Mouse (Mus musculus) splenic B cell, adult 2 months (primary cell): ENCODE data around the gene Pgp.
"Not testable (repeated sequence)": the region's sequence is repeated elsewhere in the genome, so short reads cannot be mapped to it uniquely, and the experiment has no call there.

Experiments used
- DNase-seq: peaks from one replicate; pipeline ENCODE4 v3.0.0-alpha.2; 2011; ENCODE audit warnings: low read depth, low spot score
- H3K27me3 ChIP-seq: 2 replicates; pipeline ENCODE4 v1.6.1; 2012; ENCODE audit warnings: mild to moderate bottlenecking, low read length, moderate library complexity, mixed read lengths; ENCODE audit not compliant: control insufficient read depth, poor library complexity, insufficient read depth, severe bottlenecking
- H3K36me3 ChIP-seq: 2 replicates; pipeline ENCODE4 v1.6.1; 2012; ENCODE audit warnings: mild to moderate bottlenecking, low read length, moderate library complexity, mixed read lengths; ENCODE audit not compliant: control insufficient read depth, poor library complexity, insufficient read depth, severe bottlenecking

The Pgp gene

DNA sequence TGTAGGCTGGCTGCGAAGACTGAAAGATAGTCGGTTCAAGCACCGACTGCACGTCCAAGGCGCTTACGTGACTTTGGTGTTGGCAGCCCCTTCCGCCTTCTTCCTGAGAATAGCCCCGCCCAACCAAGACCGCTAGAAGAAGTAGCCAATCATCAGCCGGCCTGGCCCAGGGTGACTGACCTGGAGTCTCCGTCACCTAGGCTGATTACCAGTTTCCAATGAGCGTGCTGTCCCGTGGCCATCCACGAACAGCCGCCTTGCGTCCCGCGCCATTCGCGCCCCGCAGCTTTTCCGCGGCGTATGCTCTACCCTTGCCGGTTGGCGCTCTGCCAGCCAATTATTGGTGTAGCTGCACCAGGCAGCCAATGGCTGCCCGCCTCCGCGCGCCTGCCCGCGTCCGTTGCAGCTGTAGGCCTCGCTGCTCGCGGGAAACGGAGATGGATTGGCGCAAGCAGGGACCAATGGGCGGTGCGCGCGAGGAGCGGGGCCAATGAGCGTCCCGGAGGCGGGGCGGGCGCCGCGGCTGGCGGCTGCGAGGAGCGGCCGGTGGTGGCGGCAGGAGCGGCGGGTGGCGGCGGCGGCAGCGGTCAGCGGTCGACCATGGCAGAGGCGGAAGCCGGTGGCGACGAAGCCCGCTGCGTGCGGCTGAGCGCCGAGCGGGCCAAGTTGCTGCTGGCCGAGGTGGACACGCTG, at the start of gene Pgp, which contains the start of gene E4f1:
Gene Pgp, plus strand, starts transcription at position 483 of the 693 bp plus-strand sequence.
Gene E4f1, minus strand, starts transcription at position 404 of the 693 bp plus-strand sequence.
- peak; percentile 98 for DNase-seq
- Histone ChIP-seq H3K27me3 (no peaks in the 10 kb centered on the region), H3K36me3 (no peaks in the 10 kb centered on the region)

DNA sequence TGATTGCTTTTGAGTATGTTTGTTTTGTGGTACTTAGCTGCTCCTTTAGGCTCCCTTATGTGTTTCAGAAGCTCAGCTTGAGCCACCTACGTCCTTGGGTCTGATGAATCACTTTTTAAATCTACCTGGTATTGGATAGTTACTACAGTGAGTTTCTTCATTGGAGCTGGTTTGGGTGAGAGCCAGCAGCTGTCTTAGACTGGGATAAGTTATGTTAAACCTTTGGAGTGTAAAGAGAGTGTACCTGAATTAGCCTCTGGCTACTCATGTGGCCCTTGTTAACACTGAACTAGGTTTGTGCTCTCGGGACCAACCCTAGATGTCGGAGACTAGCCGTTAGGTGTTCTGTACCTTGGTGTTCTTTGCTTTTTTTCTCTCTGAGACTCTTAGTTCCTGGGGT, 47.1 kb upstream of the Pgp start:
- H3K36me3 ChIP-seq = peaks cover 29% of the 10 kb centered on the region
- no peak for DNase-seq
- no peaks in the 10 kb centered on the region for H3K27me3 ChIP-seq

DNA sequence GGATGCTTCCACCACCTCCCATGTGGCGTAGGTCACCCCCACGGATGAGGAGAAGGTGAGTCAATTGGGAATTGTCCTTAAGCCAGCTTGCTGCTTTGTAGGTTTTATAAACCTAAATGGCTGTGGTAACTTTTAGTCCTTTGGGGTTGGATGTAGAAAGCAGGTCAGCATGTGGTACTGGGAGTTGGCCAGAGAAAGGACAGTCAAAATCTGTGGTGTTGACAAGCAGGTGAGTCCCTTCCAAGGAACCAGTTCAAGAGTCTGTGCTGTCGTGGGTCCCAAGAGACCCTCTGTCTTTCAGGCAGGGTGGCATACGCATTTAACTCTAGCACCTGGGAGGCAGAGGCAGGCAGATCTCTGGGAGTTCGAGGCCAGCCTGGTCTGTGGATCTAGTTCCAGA, 45.7 kb upstream of the Pgp start:
- no peak for DNase-seq
- H3K27me3 ChIP-seq = no peaks in the 10 kb centered on the region
- peaks cover 26% of the 10 kb centered on the region; the same call in 1 of the 2 replicates for H3K36me3 ChIP-seq

DNA sequence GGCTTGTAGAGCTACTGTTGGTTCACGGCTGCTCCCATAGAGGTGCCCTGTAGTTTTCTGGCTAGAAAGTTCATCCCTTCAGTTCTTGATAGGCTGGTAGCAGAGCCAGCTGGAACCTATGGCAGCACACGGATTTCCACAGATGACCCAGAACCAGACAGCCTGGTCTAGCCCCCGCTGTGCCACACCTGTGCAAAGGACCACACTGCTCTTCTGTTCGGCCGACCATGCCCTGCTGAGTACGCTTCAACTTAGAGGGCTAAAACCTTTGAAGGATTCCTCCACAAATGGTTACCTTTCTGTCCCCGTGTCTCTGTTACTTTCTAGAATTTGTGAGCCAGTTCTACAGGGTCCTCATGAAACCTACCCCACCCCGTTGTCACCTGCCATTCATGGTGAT, 44.9 kb upstream of the Pgp start:
- not testable (repeated sequence) for H3K27me3 ChIP-seq, DNase-seq
- H3K36me3 ChIP-seq = peaks cover 20% of the 10 kb centered on the region; the same call in 1 of the 2 replicates

DNA sequence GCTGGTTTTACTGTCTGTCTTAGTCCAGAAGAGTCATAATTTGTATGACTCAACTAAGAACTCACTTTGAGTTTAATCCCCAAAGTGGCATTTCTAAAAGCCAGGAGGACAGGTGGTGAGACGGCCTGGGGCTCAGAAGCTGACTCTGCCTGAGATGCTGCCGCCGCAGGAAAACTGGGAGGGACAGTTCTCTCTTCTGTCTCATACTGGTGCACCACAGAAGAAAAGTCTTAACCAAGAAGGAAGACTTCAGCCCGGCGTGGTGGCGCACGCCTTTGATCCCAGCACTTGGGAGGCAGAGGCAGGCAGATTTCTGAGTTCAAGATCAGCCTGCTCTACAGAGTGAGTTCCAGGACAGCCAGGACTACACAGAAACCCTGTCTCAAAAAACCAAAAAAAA, 44.3 kb upstream of the Pgp start:
- H3K27me3 ChIP-seq = no peaks in the 10 kb centered on the region
- peaks cover 19% of the 10 kb centered on the region; the same call in 1 of the 2 replicates for H3K36me3 ChIP-seq
- no peak for DNase-seq

DNA sequence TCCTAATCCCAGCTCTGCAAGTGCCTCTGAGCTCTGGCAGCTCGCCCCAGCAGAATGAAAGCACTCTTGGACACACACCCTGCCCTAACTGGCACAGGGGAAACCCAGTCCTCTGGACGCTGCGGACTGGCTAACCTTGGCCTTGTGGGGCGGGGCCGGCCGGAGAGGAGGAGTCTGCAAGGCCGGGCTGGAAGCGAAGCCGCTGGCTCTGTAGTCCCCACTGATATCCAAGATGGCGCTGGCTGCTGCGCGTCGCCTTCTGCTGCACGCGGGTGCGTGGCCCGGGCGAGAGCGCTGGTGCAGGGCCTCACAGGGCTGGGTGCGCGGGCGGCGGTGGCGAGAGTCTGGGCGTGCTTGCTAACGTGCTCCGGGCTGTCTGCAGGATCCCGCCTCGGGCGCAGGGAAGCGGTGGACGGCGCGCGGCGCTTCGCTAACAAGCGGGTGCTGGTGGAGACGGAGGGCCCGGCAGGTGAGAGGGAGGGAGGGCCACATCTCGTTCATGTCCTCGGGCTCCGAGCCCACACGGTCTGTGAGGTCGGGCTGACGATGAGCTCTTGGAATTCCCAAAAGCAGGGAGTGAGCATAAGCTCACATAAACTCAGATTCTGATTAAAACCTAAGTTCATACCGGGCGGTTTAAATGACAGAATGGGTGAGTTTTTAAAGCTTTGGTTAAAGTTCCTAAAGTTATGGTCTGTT, 43.6 kb upstream of the Pgp start, which contains the start of gene Eci1:
Gene Eci1, plus strand, starts transcription at position 171 of the 699 bp plus-strand sequence.
- peaks cover 15% of the 10 kb centered on the region; the same call in 1 of the 2 replicates for H3K36me3 ChIP-seq
- H3K27me3 ChIP-seq = no peaks in the 10 kb centered on the region
- peak; percentile 88 for DNase-seq

DNA sequence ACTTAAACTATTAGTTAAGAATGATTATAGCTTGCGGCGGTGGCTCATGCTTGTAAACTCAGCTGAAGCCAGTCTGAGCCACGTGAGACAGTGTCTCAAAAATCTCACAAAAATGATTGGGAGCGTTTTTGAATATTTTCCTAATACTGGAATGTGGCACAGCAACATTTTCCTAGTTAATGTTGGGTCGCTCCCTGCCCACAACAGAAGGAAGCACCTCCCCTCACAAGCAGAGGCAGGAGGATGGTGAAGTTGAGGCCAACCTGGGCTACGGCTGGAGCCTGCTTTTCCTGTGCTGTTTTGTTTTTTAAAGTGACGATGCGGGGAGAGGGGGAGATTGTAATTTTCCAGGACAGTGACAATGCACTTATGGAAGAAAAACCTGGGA, 43.0 kb upstream of the Pgp start:
- Histone ChIP-seq H3K36me3 (peaks cover 14% of the 10 kb centered on the region; the same call in 1 of the 2 replicates), H3K27me3 (no peaks in the 10 kb centered on the region)
- no peak for DNase-seq

DNA sequence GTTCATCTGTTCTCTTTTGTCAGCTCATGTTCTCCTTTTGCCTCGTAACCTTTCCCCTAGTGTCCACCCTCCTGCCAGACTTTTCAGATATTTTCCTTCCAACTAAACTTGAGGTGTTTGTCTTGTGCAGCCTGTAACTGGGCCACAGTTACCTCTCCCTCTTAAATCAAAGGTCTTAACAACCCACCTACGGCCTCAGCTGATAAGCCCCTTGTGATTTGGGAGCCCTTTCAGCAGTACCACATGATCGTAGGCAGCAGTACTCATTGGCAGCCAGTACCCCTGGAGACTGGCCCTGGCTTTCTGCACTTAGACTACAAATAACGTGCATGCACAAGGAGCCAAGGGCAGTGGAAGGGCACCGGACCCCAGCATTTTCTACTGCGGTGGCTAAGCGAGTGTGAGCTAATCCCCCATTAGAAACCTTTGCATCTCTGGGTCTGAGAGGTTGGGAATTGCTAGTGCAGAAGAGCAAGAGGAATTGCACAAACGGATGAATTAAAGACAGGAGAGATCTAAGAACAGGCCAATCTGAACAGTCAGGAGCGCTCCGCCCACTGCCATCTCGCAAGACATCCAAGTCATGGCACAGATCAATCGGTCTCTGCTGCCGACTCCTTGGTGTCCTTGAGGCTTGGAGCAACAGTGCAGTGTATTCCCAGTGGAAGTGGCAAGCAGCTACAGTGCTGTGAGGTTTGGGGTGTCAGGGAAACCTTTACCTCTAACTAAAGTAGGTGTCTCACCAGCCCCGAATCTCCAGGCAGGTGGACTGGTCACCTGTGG, 40.8 kb upstream of the Pgp start:
- no peak for DNase-seq
- H3K27me3 ChIP-seq = no peaks in the 10 kb centered on the region

DNA sequence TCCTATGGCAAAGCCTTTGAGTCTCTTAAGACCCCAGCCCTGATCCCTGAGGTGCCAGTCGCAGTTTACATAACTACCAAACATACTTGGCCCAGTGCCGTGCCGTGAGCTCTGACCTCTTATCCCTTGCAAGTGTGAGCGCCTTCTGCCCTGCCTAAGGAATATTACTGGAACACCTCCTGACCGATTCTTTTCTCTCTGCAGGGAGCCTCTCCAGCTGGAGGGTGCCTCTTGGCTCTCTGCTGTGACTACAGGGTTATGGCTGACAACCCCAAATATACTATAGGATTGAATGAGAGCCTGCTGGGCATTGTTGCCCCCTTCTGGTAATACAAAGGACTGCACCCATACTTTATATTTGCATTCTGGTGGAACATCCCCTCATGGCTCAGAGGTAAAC, 33.2 kb upstream of the Pgp start:
- peak; percentile 79 for DNase-seq
- no peaks in the 10 kb centered on the region for H3K27me3 ChIP-seq

More for the DNA sequence above, 40.8 kb upstream of the Pgp start:
- peaks cover 4% of the 10 kb centered on the region; the same call in 1 of the 2 replicates for H3K36me3 ChIP-seq

DNA sequence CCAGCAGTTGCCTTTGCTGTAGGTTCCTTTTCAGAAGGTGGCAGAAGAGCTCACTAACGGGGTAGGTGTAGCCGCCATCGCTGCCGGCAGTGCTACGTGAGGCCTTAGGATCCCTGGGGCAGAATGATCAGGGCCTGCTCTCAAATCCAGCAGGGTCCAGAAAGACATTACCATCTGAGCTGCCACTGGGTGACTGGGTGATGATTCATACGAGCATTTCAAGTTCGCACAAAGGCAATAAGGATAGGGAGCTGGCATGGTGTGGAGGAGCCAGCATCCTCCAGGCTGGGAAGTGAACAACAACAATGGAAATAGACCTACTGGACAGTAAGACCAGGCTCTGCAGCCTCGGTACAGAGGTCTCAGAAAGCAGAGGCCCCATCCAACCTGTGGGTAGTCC, 29.8 kb upstream of the Pgp start:
- H3K27me3 ChIP-seq = no peaks in the 10 kb centered on the region

More for the DNA sequence above, 33.2 kb upstream of the Pgp start:
- peaks cover 5% of the 10 kb centered on the region for H3K36me3 ChIP-seq

DNA sequence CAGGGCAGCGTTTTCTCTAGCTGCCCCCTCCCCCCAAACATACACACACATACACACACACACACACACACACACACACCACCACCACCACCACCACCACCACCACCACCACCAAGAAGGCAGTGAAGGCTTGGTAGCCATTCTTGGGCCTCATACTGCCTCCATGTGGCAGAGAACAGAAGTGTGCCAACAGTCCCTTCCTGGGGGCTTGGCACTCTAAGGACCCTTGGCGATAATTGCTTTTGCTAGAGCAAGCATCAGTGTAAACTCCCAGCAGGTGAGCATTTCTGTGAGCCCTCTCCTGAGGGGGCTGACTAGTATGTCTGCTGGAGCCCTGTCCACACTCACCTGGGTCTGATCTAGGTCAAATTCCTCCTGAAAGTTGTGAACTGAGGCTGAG, 29.0 kb upstream of the Pgp start:
- peak; percentile 19 for DNase-seq
- H3K36me3 ChIP-seq = peaks cover 8% of the 10 kb centered on the region
- H3K27me3 ChIP-seq = no peaks in the 10 kb centered on the region

More for the DNA sequence above, 29.8 kb upstream of the Pgp start:
- no peak for DNase-seq
- peaks cover 4% of the 10 kb centered on the region for H3K36me3 ChIP-seq

DNA sequence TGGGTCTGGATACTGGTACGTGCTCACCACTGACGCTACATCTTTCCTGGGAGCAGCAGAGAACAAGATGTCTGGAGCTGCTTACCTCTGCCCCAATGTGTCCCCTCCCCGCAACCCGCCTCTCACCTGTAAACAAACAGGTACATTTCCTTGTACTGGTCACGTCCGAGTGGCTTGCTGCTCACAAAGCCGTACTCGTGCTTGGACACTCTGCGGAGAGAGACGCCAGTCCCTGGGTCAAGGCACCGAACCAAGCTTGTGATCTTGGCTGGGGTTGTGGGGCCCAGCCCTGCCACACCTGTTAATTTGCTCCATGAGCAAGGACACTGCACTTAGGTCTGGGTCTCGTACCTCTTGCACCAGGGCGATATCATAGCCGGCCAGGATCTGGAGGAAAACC, 28.1 kb upstream of the Pgp start:
- Histone ChIP-seq H3K36me3 (peaks cover 8% of the 10 kb centered on the region), H3K27me3 (no peaks in the 10 kb centered on the region)
- DNase-seq = no peak

DNA sequence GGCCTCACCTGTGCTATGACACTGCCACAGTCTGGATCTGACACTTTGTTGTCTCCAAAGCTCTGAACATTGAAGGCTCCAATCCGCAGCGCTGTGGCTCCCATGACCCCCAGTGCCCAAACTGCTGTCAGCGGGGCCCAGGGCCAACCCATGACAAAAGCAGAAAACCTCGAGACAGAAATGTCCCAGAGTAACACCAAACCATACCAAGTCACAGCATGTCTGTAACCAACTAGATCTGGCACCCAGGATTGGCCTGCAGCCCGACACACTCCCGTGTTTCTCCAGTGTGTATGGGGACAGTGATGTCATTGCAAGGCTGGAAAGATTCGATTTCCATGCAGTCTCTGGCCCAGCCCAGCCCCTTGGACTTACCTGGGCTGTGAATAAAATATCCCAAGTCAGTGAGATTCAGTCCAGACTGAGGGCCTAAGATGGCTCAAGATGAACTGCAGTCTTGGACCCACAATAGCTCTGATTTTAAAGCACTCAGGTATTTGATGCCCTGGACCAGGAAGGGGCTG, 27.5 kb upstream of the Pgp start, which contains the start of gene Dnase1l2:
Gene Dnase1l2, minus strand, starts transcription at position 474 of the 524 bp plus-strand sequence.
- no peak for DNase-seq
- Histone ChIP-seq H3K27me3 (no peaks in the 10 kb centered on the region), H3K36me3 (peaks cover 8% of the 10 kb centered on the region)

DNA sequence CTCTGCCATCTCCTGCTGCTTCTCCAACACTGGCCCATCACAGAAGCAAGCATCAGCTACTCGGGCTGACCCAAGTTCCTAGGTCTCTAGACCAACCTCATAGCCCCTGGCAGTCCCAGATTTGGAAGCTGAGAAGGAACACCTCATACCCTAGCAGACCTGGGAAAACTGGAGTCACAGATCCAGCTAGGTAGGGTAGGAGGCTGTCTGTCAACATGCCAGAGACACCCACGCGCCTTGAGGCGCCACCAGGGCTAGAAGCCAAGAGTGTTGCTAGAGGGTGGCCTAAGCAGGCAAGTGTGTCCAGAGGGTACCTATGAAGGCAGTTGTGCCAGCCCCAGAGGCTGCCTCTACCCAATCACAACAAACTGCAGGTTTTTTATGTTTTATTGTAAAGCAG, 26.8 kb upstream of the Pgp start:
- Histone ChIP-seq H3K36me3 (peaks cover 8% of the 10 kb centered on the region), H3K27me3 (no peaks in the 10 kb centered on the region)
- DNase-seq = no peak
